Mouse (Mus musculus) C2C12 (cell line): ENCODE results near the gene Ptprk. TPM values are rescaled to one million over a fixed set of nuclear protein-coding genes. Genes with fewer than 3 reads are reported as not detected.

Experiments used
- H3K27me3 ChIP-seq: one replicate; pipeline ENCODE4 v1.6.1; 2011; ENCODE audit not compliant: control insufficient read depth, insufficient read depth, insufficient read length
- H3K36me3 ChIP-seq: one replicate; pipeline ENCODE4 v1.6.1; 2011; ENCODE audit not compliant: control insufficient read depth, insufficient read depth
- H3K4me3 ChIP-seq: one replicate; pipeline ENCODE4 v1.5.1; 2011; ENCODE audit warnings: mild to moderate bottlenecking, control low read depth; ENCODE audit not compliant: poor library complexity, insufficient read depth, severe bottlenecking
- H3K79me2 ChIP-seq: one replicate; pipeline ENCODE4 v1.6.1; 2011; ENCODE audit not compliant: control insufficient read depth, insufficient read depth
- H3K79me3 ChIP-seq: one replicate; pipeline ENCODE4 v1.6.1; 2011; ENCODE audit warnings: low read depth, control low read depth
- H3ac ChIP-seq: one replicate; pipeline ENCODE3; 2011; ENCODE audit warnings: low read depth; ENCODE audit not compliant: control insufficient read depth, insufficient read length
- CEBPB ChIP-seq: IDR thresholded peaks from one replicate; pipeline ENCODE4 v1.6.1; 2011; ENCODE audit warnings: low read depth, mild to moderate bottlenecking, control low read depth, moderate library complexity
- CTCF ChIP-seq: IDR thresholded peaks from one replicate; pipeline ENCODE4 v1.5.1; 2011; ENCODE audit not compliant: control insufficient read depth, insufficient read depth, insufficient read length
- FOSL1 ChIP-seq: IDR thresholded peaks from one replicate; pipeline ENCODE4 v1.8.0; 2011; ENCODE audit warnings: mild to moderate bottlenecking, low read length; ENCODE audit not compliant: poor library complexity, insufficient read depth, severe bottlenecking
- MAX ChIP-seq: IDR thresholded peaks from one replicate; pipeline ENCODE4 v1.6.1; 2011; ENCODE audit warnings: mild to moderate bottlenecking, control low read depth
- MYOD1 ChIP-seq: IDR thresholded peaks from one replicate; pipeline ENCODE4 v1.6.1; 2011; ENCODE audit warnings: low read depth; ENCODE audit not compliant: control insufficient read depth, insufficient read length
- MYOG ChIP-seq: IDR thresholded peaks from one replicate; pipeline ENCODE4 v1.6.1; 2011; ENCODE audit not compliant: control insufficient read depth, insufficient read length; ENCODE audit errors: extremely low read depth
- USF1 ChIP-seq: IDR thresholded peaks from one replicate; pipeline ENCODE4 v1.6.1; 2011; ENCODE audit warnings: low read depth, mild to moderate bottlenecking, control low read depth, moderate library complexity
- polyA plus RNA-seq: library from polyadenylated mRNA; unstranded; fragments of >200 nt; fragmentation: generic; extraction: Trizol; gene quantifications from one replicate; pipeline ENCODE4 v1.2.1, GENCODE M21; 2012; ENCODE audit warnings: missing spikeins

Gene Ptprk
- polyA plus RNA-seq, 1 experiment, result 13.7 TPM

DNA sequence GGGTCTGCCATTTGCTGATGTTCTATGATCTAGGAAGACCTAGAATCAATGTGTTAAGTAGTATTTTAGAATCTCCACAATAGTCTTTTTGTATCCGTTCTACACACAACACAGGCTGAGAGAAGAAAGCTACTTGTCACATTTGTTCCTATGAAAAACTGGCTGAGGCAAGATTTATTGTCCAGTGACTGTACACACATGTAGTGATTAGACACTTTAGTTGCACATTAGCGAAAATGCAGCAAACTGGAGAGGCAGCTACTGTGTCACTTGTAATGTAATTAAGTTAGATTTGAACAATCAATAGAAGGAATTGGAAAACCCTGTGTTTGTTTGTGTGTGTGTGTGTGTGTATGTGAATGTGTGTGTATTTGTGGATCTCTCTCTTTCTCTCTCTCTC lies 8.6 kb downstream of the Ptprk start:
- Histone ChIP-seq H3K79me2 (peaks cover 100% of the 10 kb centered on the region), H3K4me3 (no peak overlapping the region), H3K27me3 (no peaks in the 10 kb centered on the region), H3ac (no peak overlapping the region), H3K79me3 (peaks cover 72% of the 10 kb centered on the region), H3K36me3 (no peaks in the 10 kb centered on the region)
- TF ChIP-seq MAX, result no peak
- no peak for TF ChIP-seq MYOG

DNA sequence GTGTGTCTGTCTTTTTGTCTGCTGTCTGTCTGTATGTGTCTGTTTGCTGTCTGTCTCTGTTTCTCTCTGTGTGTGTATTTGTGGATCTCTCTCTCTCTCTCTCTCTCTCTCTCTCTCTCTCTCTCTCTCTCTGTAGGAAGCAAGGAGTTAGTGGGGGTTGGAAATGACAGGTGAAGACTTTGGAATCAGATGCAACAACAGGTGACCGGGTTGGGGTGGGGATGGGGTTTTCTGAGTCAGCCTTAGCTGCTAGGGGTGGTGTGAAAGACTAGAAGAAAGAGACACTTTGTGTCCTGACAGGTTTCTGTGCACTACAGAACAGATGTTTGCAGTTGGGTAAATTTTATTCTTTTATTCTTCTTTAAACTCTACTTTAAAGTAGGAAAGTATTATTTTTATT lies 9.0 kb downstream of the Ptprk start:
- H3K79me3 ChIP-seq, result peaks cover 67% of the 10 kb centered on the region
- no peaks in the 10 kb centered on the region for H3K27me3 ChIP-seq
- peaks cover 100% of the 10 kb centered on the region for H3K79me2 ChIP-seq
- peak; percentile 7 for TF ChIP-seq MYOD1
- no peak for TF ChIP-seq USF1
- H3K4me3 ChIP-seq, result no peak overlapping the region
- no peak overlapping the region for H3ac ChIP-seq
- H3K36me3 ChIP-seq, result no peaks in the 10 kb centered on the region

DNA sequence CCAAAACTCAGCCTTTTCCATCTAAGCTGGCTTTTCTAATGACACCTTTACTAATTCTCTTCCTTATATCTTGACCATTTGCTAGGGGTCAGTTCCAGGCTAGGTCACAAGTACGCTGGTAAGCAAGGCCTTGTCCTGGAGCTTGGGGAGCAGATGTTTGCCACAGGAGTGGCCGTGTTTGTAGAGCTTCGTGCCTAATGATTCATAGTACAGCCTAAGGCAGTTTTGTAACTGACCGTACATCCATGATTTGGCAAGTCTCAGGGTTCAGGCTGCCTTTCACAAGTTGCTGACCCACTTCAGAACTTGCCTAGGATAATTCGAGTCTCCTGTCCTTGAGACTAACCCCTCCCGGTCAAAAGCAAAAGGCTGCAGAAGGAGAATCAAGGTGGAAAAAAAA lies 12.7 kb downstream of the Ptprk start:
- TF ChIP-seq CEBPB (no peak), MYOD1 (no peak), CTCF (no peak), MAX (no peak), FOSL1 (no peak), MYOG (no peak), USF1 (no peak)
- Histone ChIP-seq H3K4me3 (no peak overlapping the region), H3K36me3 (no peaks in the 10 kb centered on the region), H3K79me2 (peaks cover 100% of the 10 kb centered on the region), H3ac (no peak overlapping the region), H3K27me3 (no peaks in the 10 kb centered on the region), H3K79me3 (peaks cover 55% of the 10 kb centered on the region)

DNA sequence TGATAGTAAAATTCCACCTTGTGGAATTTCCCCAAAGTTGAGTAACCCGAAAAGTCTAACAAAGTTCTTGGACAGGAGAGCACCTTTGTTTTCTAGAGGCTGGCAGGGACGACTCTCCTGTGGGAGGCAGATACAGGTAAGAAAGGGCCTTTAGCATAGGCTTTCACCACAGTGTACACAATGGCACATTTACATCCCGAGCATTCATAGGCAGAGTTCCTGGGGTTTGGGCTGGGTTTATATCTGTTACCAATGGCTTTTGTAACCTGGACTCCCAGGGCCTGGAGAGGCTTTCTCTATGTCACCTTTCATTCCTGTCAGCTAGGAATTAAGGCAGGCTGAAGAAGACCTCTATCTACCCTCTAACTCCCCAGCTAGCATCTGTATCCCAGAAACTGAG lies 13.1 kb downstream of the Ptprk start:
- Histone ChIP-seq H3K27me3 (no peaks in the 10 kb centered on the region), H3ac (no peak overlapping the region), H3K36me3 (no peaks in the 10 kb centered on the region), H3K79me3 (peaks cover 51% of the 10 kb centered on the region), H3K79me2 (peaks cover 97% of the 10 kb centered on the region), H3K4me3 (no peak overlapping the region)
- TF ChIP-seq MYOG (no peak), MAX (no peak)

DNA sequence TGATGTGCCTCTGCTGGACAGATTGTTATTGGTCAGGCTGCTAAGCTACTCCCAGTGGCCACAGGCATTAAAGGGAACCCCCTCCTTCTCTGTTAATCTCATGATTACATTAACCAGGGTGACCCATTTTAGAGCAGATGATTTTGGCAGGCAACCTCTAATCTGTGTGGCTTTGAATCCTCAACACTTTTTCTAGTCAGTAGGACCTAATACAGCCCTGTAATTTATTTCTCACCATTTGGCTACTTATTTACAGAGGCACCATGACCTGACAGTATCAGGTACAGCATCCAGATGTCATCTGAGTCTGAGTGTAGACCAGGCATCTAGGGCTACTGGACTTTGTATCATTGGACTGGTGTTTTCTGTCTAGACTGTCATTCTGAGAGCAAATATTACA lies 21.4 kb downstream of the Ptprk start:
- Histone ChIP-seq H3K79me2 (peaks cover 85% of the 10 kb centered on the region), H3K4me3 (no peak overlapping the region), H3ac (no peak overlapping the region), H3K27me3 (no peaks in the 10 kb centered on the region), H3K79me3 (peaks cover 27% of the 10 kb centered on the region), H3K36me3 (peaks cover 12% of the 10 kb centered on the region)
- TF ChIP-seq USF1 (no peak), CEBPB (no peak), MYOD1 (no peak), MAX (no peak), CTCF (no peak), FOSL1 (no peak), MYOG (no peak)

GRCm38 (mm10) chr10:28097637-28098036 lies 23.0 kb downstream of the Ptprk start:
- peaks cover 12% of the 10 kb centered on the region for H3K36me3 ChIP-seq
- no peak overlapping the region for H3ac ChIP-seq
- TF ChIP-seq CEBPB (no peak), MYOG (no peak), USF1 (no peak), MAX (no peak), MYOD1 (no peak), CTCF (no peak), FOSL1 (no peak)
- peaks cover 88% of the 10 kb centered on the region for H3K79me2 ChIP-seq
- H3K4me3 ChIP-seq, result no peak overlapping the region
- H3K27me3 ChIP-seq, result no peaks in the 10 kb centered on the region
- peaks cover 34% of the 10 kb centered on the region for H3K79me3 ChIP-seq

GRCm38 (mm10) chr10:28098923-28099322 lies 24.3 kb downstream of the Ptprk start:
- peaks cover 90% of the 10 kb centered on the region for H3K79me2 ChIP-seq
- H3K36me3 ChIP-seq, result peaks cover 12% of the 10 kb centered on the region
- no peak overlapping the region for H3ac ChIP-seq
- no peak for TF ChIP-seq CEBPB
- no peak for TF ChIP-seq MAX
- TF ChIP-seq FOSL1, result no peak
- no peak for TF ChIP-seq MYOG
- no peak for TF ChIP-seq CTCF
- no peak for TF ChIP-seq MYOD1
- TF ChIP-seq USF1, result no peak
- H3K79me3 ChIP-seq, result peaks cover 38% of the 10 kb centered on the region
- H3K4me3 ChIP-seq, result no peak overlapping the region
- no peaks in the 10 kb centered on the region for H3K27me3 ChIP-seq
